Mouse (Mus musculus): ENCODE measurements at regions not wholly inside any gene's neighbourhood (a gene's known extent, or its start where the extent isn't known, plus 50 kb on each side); places are given as distances from the start of the nearest gene placed in this dataset.
A peak's percentile ranks its signal among the peaks of the same experiment; 100 is the strongest.

- no peak for DNase-seq
These were observed 273.2 kb downstream of the Rwdd3 start for GRCm38 (mm10) chr3:120898258-120898657.

GRCm38 (mm10) chr3:120897758-120898157, 273.7 kb downstream of the Rwdd3 start:
- no peak for DNase-seq

- no peak for DNase-seq
These were observed 274.3 kb downstream of the Rwdd3 start for GRCm38 (mm10) chr3:120897221-120897620.

- DNase-seq, result no peak
These were observed 285.2 kb downstream of the Rwdd3 start for GRCm38 (mm10) chr3:120886063-120886841.

- no peak for DNase-seq
These were observed 286.1 kb downstream of the Rwdd3 start for GRCm38 (mm10) chr3:120885401-120885800.

GRCm38 (mm10) chr3:120884189-120884588, 287.3 kb downstream of the Rwdd3 start:
- no peak for DNase-seq

- DNase-seq, result no peak
These were observed 287.8 kb downstream of the Rwdd3 start for GRCm38 (mm10) chr3:120883650-120884049.

GRCm38 (mm10) chr3:120879409-120879808, 292.1 kb downstream of the Rwdd3 start:
- no peak for DNase-seq

- DNase-seq, result no peak
These were observed 295.8 kb downstream of the Rwdd3 start for GRCm38 (mm10) chr3:120875740-120876139.

GRCm38 (mm10) chr3:120865036-120865435, 306.5 kb downstream of the Rwdd3 start:
- no peak for DNase-seq

- DNase-seq, result no peak
These were observed 309.9 kb downstream of the Rwdd3 start for GRCm38 (mm10) chr3:120861641-120862040.

GRCm38 (mm10) chr3:120858281-120858680, 313.2 kb downstream of the Rwdd3 start:
- DNase-seq, result no peak

GRCm38 (mm10) chr3:120854322-120854721, 317.2 kb downstream of the Rwdd3 start:
- no peak for DNase-seq

- no peak for DNase-seq
These were observed 327.9 kb downstream of the Rwdd3 start for GRCm38 (mm10) chr3:120843623-120844022.

- no peak for DNase-seq
These were observed 348.0 kb downstream of the Rwdd3 start for GRCm38 (mm10) chr3:120823536-120823935.

GRCm38 (mm10) chr3:120811901-120812300, 359.6 kb downstream of the Rwdd3 start:
- DNase-seq, result no peak

- DNase-seq, result no peak
These were observed 361.0 kb downstream of the Rwdd3 start for GRCm38 (mm10) chr3:120810527-120810926.

GRCm38 (mm10) chr3:120810048-120810447, 361.4 kb downstream of the Rwdd3 start:
- DNase-seq, result no peak

- peak; percentile 37 to 51 for DNase-seq
These were observed 384.8 kb downstream of the Rwdd3 start for GRCm38 (mm10) chr3:120786659-120787058.

- DNase-seq, result no peak
These were observed 390.0 kb downstream of the Rwdd3 start for GRCm38 (mm10) chr3:120781486-120781885.

- DNase-seq, result no peak
These were observed 392.4 kb downstream of the Rwdd3 start for GRCm38 (mm10) chr3:120779091-120779490.

- no peak for DNase-seq
These were observed 396.5 kb downstream of the Rwdd3 start for GRCm38 (mm10) chr3:120774951-120775350.

- peak; percentile 8 to 23 for DNase-seq
These were observed 409.8 kb downstream of the Rwdd3 start for GRCm38 (mm10) chr3:120761681-120762080.

GRCm38 (mm10) chr3:120761223-120761622, 410.3 kb downstream of the Rwdd3 start:
- DNase-seq, result no peak
